Mouse (Mus musculus) c-Kit-negative CD71-positive TER-119-positive erythroid progenitor cells, embryonic 14.5 days (primary cell): ENCODE data around the gene Tmem156.

ENCODE experiments used
- DNase-seq: peaks from one replicate; pipeline ENCODE4 v3.0.0-alpha.2; 2013; ENCODE audit warnings: low read depth, low spot score

The Tmem156 gene

GRCm38 (mm10) chr5:65097457-65097856 is 5.5 kb upstream of the Tmem156 start:
- DNase-seq, result no peak

- no peak for DNase-seq
These were observed 4.9 kb upstream of the Tmem156 start for GRCm38 (mm10) chr5:65096805-65097204.

GRCm38 (mm10) chr5:65096082-65096481 is 4.2 kb upstream of the Tmem156 start:
- no peak for DNase-seq

GRCm38 (mm10) chr5:65094902-65095545 is 3.1 kb upstream of the Tmem156 start:
- DNase-seq, result no peak

GRCm38 (mm10) chr5:65093769-65094168 is 1.8 kb upstream of the Tmem156 start:
- no peak for DNase-seq

GRCm38 (mm10) chr5:65091184-65091858 is 611 bp downstream of the Tmem156 start:
- DNase-seq, result no peak

- no peak for DNase-seq
These were observed 2.2 kb downstream of the Tmem156 start for GRCm38 (mm10) chr5:65089707-65090106.

GRCm38 (mm10) chr5:65086522-65086921 is 5.4 kb downstream of the Tmem156 start:
- no peak for DNase-seq

GRCm38 (mm10) chr5:65081836-65082235 is 10.1 kb downstream of the Tmem156 start:
- DNase-seq, result no peak

GRCm38 (mm10) chr5:65079881-65080280 is 12.1 kb downstream of the Tmem156 start:
- no peak for DNase-seq

GRCm38 (mm10) chr5:65078081-65078480 is 13.9 kb downstream of the Tmem156 start:
- peak; percentile 9 for DNase-seq

- no peak for DNase-seq
These were observed 15.2 kb downstream of the Tmem156 start for GRCm38 (mm10) chr5:65076748-65077147.

- DNase-seq, result no peak
These were observed 15.8 kb downstream of the Tmem156 start for GRCm38 (mm10) chr5:65076087-65076486.

GRCm38 (mm10) chr5:65074693-65075092 is 17.2 kb downstream of the Tmem156 start:
- no peak for DNase-seq

- DNase-seq, result no peak
These were observed 18.7 kb downstream of the Tmem156 start for GRCm38 (mm10) chr5:65073247-65073646.

- DNase-seq, result no peak
These were observed 20.2 kb downstream of the Tmem156 start for GRCm38 (mm10) chr5:65071689-65072118.

- DNase-seq, result no peak
These were observed 22.1 kb downstream of the Tmem156 start for GRCm38 (mm10) chr5:65069872-65070271.

- DNase-seq, result no peak
These were observed 23.8 kb downstream of the Tmem156 start for GRCm38 (mm10) chr5:65068166-65068565.

- no peak for DNase-seq
These were observed 28.7 kb downstream of the Tmem156 start for GRCm38 (mm10) chr5:65063266-65063665.

GRCm38 (mm10) chr5:65062236-65062635 is 29.7 kb downstream of the Tmem156 start:
- no peak for DNase-seq

- no peak for DNase-seq
These were observed 32.1 kb downstream of the Tmem156 start for GRCm38 (mm10) chr5:65059806-65060205.

- no peak for DNase-seq
These were observed 34.3 kb downstream of the Tmem156 start for GRCm38 (mm10) chr5:65057596-65057995.

- no peak for DNase-seq
These were observed 40.4 kb downstream of the Tmem156 start for GRCm38 (mm10) chr5:65051513-65051912.
